ENCODE assay signal across 8 mouse cellular contexts in the genomic region with DNA sequence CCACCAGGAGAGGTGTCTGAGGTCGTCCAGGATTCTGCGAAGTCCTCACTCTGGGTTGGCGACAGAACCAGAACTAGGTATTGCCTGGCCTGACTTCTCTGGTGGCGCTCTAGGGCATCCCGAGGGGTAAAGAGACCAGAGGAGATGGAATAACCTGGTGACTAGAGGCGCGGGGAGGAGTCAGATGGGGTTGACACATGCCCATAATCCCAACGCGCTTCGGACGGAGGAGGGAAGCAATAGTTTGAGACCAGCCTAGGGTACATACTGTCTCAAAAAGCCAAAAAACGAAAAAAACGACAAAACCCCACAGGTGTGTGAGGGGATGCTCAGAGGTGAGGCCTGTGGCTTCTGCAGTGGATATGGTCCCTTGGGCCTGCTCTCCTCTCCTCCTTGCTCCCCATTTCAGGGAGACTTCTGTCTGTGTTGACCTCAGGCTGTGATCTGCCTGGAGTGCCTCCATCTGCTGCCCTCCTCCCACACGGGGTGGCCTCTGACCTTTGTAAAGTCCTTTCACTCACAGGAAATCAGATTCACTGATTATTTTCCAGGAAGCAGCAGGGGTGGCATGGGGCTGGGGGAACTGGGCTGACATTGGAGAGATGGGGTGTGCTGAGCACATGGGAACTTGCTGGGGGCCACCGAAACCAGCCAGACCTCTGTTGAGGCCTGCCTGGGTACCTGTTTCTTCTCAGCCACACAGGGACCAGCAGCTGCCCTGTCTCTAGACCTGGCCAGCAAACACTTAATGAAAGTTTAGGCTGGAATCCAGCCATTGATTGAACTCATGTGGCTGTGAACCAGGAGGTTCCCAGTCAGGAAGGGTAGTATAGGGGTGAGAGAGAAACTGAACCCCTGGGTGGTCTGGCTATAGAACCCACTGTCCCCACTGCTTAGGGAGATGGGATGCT. TPM values are rescaled to one million over a fixed set of nuclear protein-coding genes. Genes with fewer than 3 reads are reported as not detected.
DNase-seq lines count a peak whose midpoint lies in the region; ATAC-seq and TF ChIP-seq lines count a peak whose summit lies in the region.

No protein-coding gene starts in this region.

- peak overlapping the region; percentile 96 for H3K4me2 ChIP-seq in lung, embryonic 14.5 days
- H3K4me2 ChIP-seq in embryonic facial prominence, embryonic 15.5 days (replicated peaks): peak overlapping the region; percentile 96
- peak overlapping the region; percentile 94 for H3K4me2 ChIP-seq in limb, embryonic 12.5 days
- H3K4me2 ChIP-seq in neural tube, embryonic 15.5 days: peak overlapping the region; percentile 89

- peak overlapping the region; percentile 79; the same call in 1 of the 2 replicates for H3K27ac ChIP-seq in lung, embryonic 14.5 days (ENCODE audit: low read depth)
- 0 out of 2 replicates have a peak overlapping the region, but pooled peaks have one; percentile 68 for H3K27ac ChIP-seq in embryonic facial prominence, embryonic 15.5 days (replicated peaks)
- H3K27ac ChIP-seq in limb, embryonic 12.5 days: peak overlapping the region; percentile 56
- peak overlapping the region; percentile 91 for H3K27ac ChIP-seq in neural tube, embryonic 15.5 days (replicated peaks)

- H3K36me3 ChIP-seq in lung, embryonic 14.5 days (ENCODE audit: insufficient read depth): no peaks in the 10 kb centered on the region
- H3K36me3 ChIP-seq in embryonic facial prominence, embryonic 15.5 days: no peaks in the 10 kb centered on the region
- 0 out of 2 replicates have a peak, but pooled peaks cover 3% of the 10 kb centered on the region for H3K36me3 ChIP-seq in limb, embryonic 12.5 days
- no peaks in the 10 kb centered on the region; the same call in 1 of the 2 replicates for H3K36me3 ChIP-seq in neural tube, embryonic 15.5 days

- no peak for TF ChIP-seq CTCF in lung, embryonic 14.5 days (IDR thresholded peaks at IDR 0.05; ENCODE audit: low read depth)

- DNase-seq in lung, embryonic 14.5 days: no peak
- DNase-seq in lung, postnatal 36 days: no peak
- no peak for DNase-seq in thymus, postnatal 36 days
- DNase-seq in left cerebral cortex, postnatal 4 days: no peak
- no peak for DNase-seq in ovary, adult 18-20 months (ENCODE audit: low spot score)

- peaks cover 5% of the 10 kb centered on the region; the same call in 1 of the 2 replicates for H3K4me1 ChIP-seq in lung, embryonic 14.5 days (ENCODE audit: insufficient read depth)
- peaks cover 23% of the 10 kb centered on the region for H3K4me1 ChIP-seq in embryonic facial prominence, embryonic 15.5 days
- H3K4me1 ChIP-seq in limb, embryonic 12.5 days (replicated peaks): peaks cover 29% of the 10 kb centered on the region
- peaks cover 42% of the 10 kb centered on the region for H3K4me1 ChIP-seq in neural tube, embryonic 15.5 days

- peak overlapping the region; percentile 70 for H3K4me3 ChIP-seq in lung, embryonic 14.5 days (ENCODE audit: low read depth, low read length)
- peak overlapping the region; percentile 76 for H3K4me3 ChIP-seq in embryonic facial prominence, embryonic 15.5 days (replicated peaks)
- H3K4me3 ChIP-seq in limb, embryonic 12.5 days (replicated peaks): peak overlapping the region; percentile 77
- H3K4me3 ChIP-seq in neural tube, embryonic 15.5 days (replicated peaks): peak overlapping the region; percentile 93

- no peaks in the 10 kb centered on the region for H3K9me3 ChIP-seq in lung, embryonic 14.5 days (ENCODE audit: low read depth, low read length)
- no peaks in the 10 kb centered on the region for H3K9me3 ChIP-seq in embryonic facial prominence, embryonic 15.5 days (replicated peaks)
- no peaks in the 10 kb centered on the region for H3K9me3 ChIP-seq in limb, embryonic 12.5 days
- no peaks in the 10 kb centered on the region for H3K9me3 ChIP-seq in neural tube, embryonic 15.5 days (replicated peaks)

- ATAC-seq in lung, embryonic 14.5 days (ENCODE audit: insufficient read depth): peak; percentile 2; the same call in 1 of the 2 replicates
- ATAC-seq in embryonic facial prominence, embryonic 15.5 days (ENCODE audit: insufficient number of reproducible peaks, low FRiP score, low TSS enrichment, low read depth): no peak
- no peak for ATAC-seq in limb, embryonic 12.5 days (ENCODE audit: insufficient number of reproducible peaks, insufficient read depth, low FRiP score, low TSS enrichment, low read depth)
- ATAC-seq in neural tube, embryonic 15.5 days (ENCODE audit: low FRiP score): peak; percentile 46

- intact Hi-C loops in left cerebral cortex, postnatal 4 days (cut with DNase I): no loop called here

- no peaks in the 10 kb centered on the region for H3K27me3 ChIP-seq in lung, embryonic 14.5 days (ENCODE audit: insufficient read depth, low read length)
- H3K27me3 ChIP-seq in embryonic facial prominence, embryonic 15.5 days: no peaks in the 10 kb centered on the region
- no peaks in the 10 kb centered on the region for H3K27me3 ChIP-seq in limb, embryonic 12.5 days
- no peaks in the 10 kb centered on the region for H3K27me3 ChIP-seq in neural tube, embryonic 15.5 days (replicated peaks)

- WGBS in lung, embryonic 14.5 days: 15% methylated on average over 15 of the region's 15 CpGs
- 14% methylated on average over 15 of the region's 15 CpGs for WGBS in embryonic facial prominence, embryonic 15.5 days
- WGBS in limb, embryonic 12.5 days: 13% methylated on average over 15 of the region's 15 CpGs
- WGBS in neural tube, embryonic 15.5 days: 16% methylated on average over 15 of the region's 15 CpGs

- H3K9ac ChIP-seq in lung, embryonic 14.5 days: no peak overlapping the region
- H3K9ac ChIP-seq in embryonic facial prominence, embryonic 15.5 days: no peak overlapping the region
- peak overlapping the region; percentile 72; the same call in 1 of the 2 replicates for H3K9ac ChIP-seq in limb, embryonic 12.5 days (replicated peaks)
- H3K9ac ChIP-seq in neural tube, embryonic 15.5 days (replicated peaks): peak overlapping the region; percentile 89; the same call in 1 of the 2 replicates

RNA-seq across cellular contexts. Expression of a gene that starts 0.6 kb away (rescaled TPM):
- polyA plus RNA-seq in lung, embryonic 14.5 days (2014; fragmentation: Nextera tagmentation; extraction: Ambion mirVana): 5.7 and 5.9 TPM in 2 replicates
- 8.2 and 9.1 TPM in 2 replicates for polyA plus RNA-seq in embryonic facial prominence, embryonic 15.5 days (2015; fragmentation: Nextera tagmentation; extraction: Ambion mirVana)
- 14.8 and 15.0 TPM in 2 replicates for polyA plus RNA-seq in limb, embryonic 12.5 days (2016; fragmentation: Nextera tagmentation; extraction: Ambion mirVana)
- polyA plus RNA-seq in neural tube, embryonic 15.5 days (2015; fragmentation: Nextera tagmentation; extraction: Ambion mirVana): 23.4 and 24.1 TPM in 2 replicates
- total RNA-seq in left cerebral cortex, postnatal 4 days (2021): 10 to 100 TPM; 40.0 to 40.8 TPM

RNA-seq across cellular contexts. Expression of a gene that starts 47.0 kb away (rescaled TPM):
- 52.1 and 60.3 TPM in 2 replicates for polyA plus RNA-seq in lung, embryonic 14.5 days (2014; fragmentation: Nextera tagmentation; extraction: Ambion mirVana)
- 50.3 and 52.2 TPM in 2 replicates for polyA plus RNA-seq in embryonic facial prominence, embryonic 15.5 days (2015; fragmentation: Nextera tagmentation; extraction: Ambion mirVana)
- polyA plus RNA-seq in limb, embryonic 12.5 days (2016; fragmentation: Nextera tagmentation; extraction: Ambion mirVana): 59.1 and 65.1 TPM in 2 replicates
- 62.1 and 63.9 TPM in 2 replicates for polyA plus RNA-seq in neural tube, embryonic 15.5 days (2015; fragmentation: Nextera tagmentation; extraction: Ambion mirVana)
- 10 to 100 TPM; 40.3 to 42.6 TPM for total RNA-seq in left cerebral cortex, postnatal 4 days (2021)

Comparison
In these comparisons a context has a peak if more than half of its experiments do, and no peak if none do; other contexts are left out.
1. ATAC-seq: peak in lung, embryonic 14.5 days (single experiment) and neural tube, embryonic 15.5 days (single experiment); none in embryonic facial prominence, embryonic 15.5 days (single experiment) and limb, embryonic 12.5 days (single experiment).
2. H3K9ac ChIP-seq: peak in limb, embryonic 12.5 days (single experiment) and neural tube, embryonic 15.5 days (single experiment); none in lung, embryonic 14.5 days (single experiment) and embryonic facial prominence, embryonic 15.5 days (single experiment).
3. Peak in every context shown above with its lines, with median percentiles within 50 percentile points of each other: H3K27ac ChIP-seq, H3K4me2 ChIP-seq and H3K4me3 ChIP-seq.